Mouse (Mus musculus): ENCODE results near the gene Emilin3. TPM values are rescaled to one million over a fixed set of nuclear protein-coding genes. Genes with fewer than 3 reads are reported as not detected.

Emilin3 gene
- 0.20 TPM for polyA plus RNA-seq (2014; fragmentation: Illumina TruSeq; extraction: RNeasy Lipid Tissue Mini Kit (QIAGEN cat#74804))

GRCm38 (mm10) chr2:160912231-160912671, at the start of gene Emilin3:
Gene Emilin3 (minus strand): TSS chr2:160912328.

GRCm38 (mm10) chr2:160880453-160881195, 31.5 kb downstream of the Emilin3 start, which contains the start of gene Lpin3:
Gene Lpin3 (plus strand): TSS chr2:160880670.

DNA sequence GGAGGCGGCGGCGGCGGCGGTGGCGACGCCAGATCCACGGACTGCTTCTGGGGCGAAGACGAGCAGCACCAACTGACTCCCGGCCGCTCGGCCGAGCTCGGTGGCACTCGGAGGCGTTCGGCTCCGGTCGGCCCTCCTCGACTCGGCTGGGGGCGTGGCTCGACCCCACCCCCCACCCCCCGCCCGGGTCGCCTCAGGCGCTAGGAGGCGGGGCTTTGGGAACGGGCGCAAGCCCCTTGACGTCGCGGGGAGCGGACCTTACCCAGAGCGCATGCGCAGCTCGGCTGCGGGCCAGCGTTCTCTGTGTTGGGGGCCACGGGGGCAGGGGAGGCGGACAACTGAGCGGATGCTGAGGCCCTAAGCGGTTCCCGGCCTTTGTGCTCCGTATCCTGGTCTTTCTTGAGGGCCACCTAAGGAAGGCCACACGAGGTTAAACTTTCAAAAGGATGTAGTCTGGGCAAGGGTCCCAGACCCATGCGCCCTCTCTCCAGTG, 39.2 kb downstream of the Emilin3 start, which contains the start of gene Zhx3:
Gene Zhx3, minus strand, starts transcription at position 109 of the 493 bp plus-strand sequence.

Other genes with a start within 250 kb of the Emilin3 start
- gene Plcg1, start 181.0 kb downstream of the Emilin3 start, polyA plus RNA-seq (2014; fragmentation: Illumina TruSeq; extraction: RNeasy Lipid Tissue Mini Kit (QIAGEN cat#74804)): 13.0 TPM
- gene Zhx3, start 39.3 kb downstream of the Emilin3 start, polyA plus RNA-seq (2014; fragmentation: Illumina TruSeq; extraction: RNeasy Lipid Tissue Mini Kit (QIAGEN cat#74804)): 14.7 TPM
- gene Lpin3, start 31.7 kb downstream of the Emilin3 start, polyA plus RNA-seq (2014; fragmentation: Illumina TruSeq; extraction: RNeasy Lipid Tissue Mini Kit (QIAGEN cat#74804)): 0.37 TPM
- gene Chd6, start 196.7 kb upstream of the Emilin3 start, polyA plus RNA-seq (2014; fragmentation: Illumina TruSeq; extraction: RNeasy Lipid Tissue Mini Kit (QIAGEN cat#74804)): 64.5 TPM